Mouse (Mus musculus): ENCODE results near the gene C530008M17Rik.

- TF ChIP-seq MAX (IDR thresholded peaks at IDR 0.05; ENCODE audit: low read length) (no peak), JUND (IDR thresholded peaks at IDR 0.05; ENCODE audit: low read depth, low read length) (no peak), SMC3 (IDR thresholded peaks at IDR 0.05; ENCODE audit: low read depth, low read length) (no peak), RAD21 (IDR thresholded peaks at IDR 0.05; ENCODE audit: low read depth, low read length) (no peak), POLR2A (IDR thresholded peaks at IDR 0.05; ENCODE audit: control insufficient read depth in 1 of 2, insufficient read depth in 1 of 2, low read depth in 1 of 2, low read length in 2 of 2, poor library complexity in 1 of 2) (no peak), CTCF (IDR thresholded peaks at IDR 0.05 in 2 of 3, conservative IDR thresholded peaks at IDR 0.05 in 1 of 3; ENCODE audit: control insufficient read depth in 1 of 3, insufficient read depth in 1 of 3, low read depth in 2 of 3, low read length in 3 of 3, poor library complexity in 1 of 3, severe bottlenecking in 1 of 3) (no peak), ZMIZ1 (IDR thresholded peaks at IDR 0.05; ENCODE audit: low read depth, low read length) (no peak)
Measured at GRCm38 (mm10) chr5:76691251-76691650, 34.9 kb downstream of the C530008M17Rik start.
